Mouse (Mus musculus): ENCODE data around the gene Gse1. TPM values are rescaled to one million over a fixed set of nuclear protein-coding genes. Genes with fewer than 3 reads are reported as not detected.

Gse1 gene
- total RNA-seq, 1 experiment: 21.4 TPM

- DNase-seq (ENCODE audit: low read depth, low spot score): no peak
- Histone ChIP-seq H3K4me3 (ENCODE audit: insufficient read depth in 1 of 2, low read depth in 1 of 2, low read length in 2 of 2, poor library complexity in 1 of 2, severe bottlenecking in 1 of 2) (no peak overlapping the region), H3K4me1 (ENCODE audit: control insufficient read depth in 2 of 2, insufficient read depth in 2 of 2, low read length in 2 of 2, poor library complexity in 1 of 2) (peaks cover 0 to 60% of the 10 kb centered on the region in 2 experiments; a peak in 3 of 4 replicates), H3K9me3 (ENCODE audit: control insufficient read depth, insufficient read depth, low read depth, low read length) (no peaks in the 10 kb centered on the region), H3K9ac (ENCODE audit: insufficient read depth, low read depth, low read length, poor library complexity, severe bottlenecking) (no peak overlapping the region), H3K36me3 (ENCODE audit: control insufficient read depth, insufficient read depth, low read length, poor library complexity, severe bottlenecking) (peaks cover 60% of the 10 kb centered on the region), H3K27ac (ENCODE audit: insufficient read depth, low read depth, low read length, poor library complexity, severe bottlenecking) (no peak overlapping the region)
- no peak for TF ChIP-seq ZC3H11A (IDR thresholded peaks at IDR 0.05; ENCODE audit: borderline replicate concordance, low read depth, low read length)
- no peak for TF ChIP-seq MAFK (IDR thresholded peaks at IDR 0.05; ENCODE audit: insufficient read depth, low read depth, low read length)
- no peak for TF ChIP-seq ZNF384 (IDR thresholded peaks at IDR 0.05; ENCODE audit: low read depth, low read length)
- TF ChIP-seq HCFC1 (IDR thresholded peaks at IDR 0.05; ENCODE audit: borderline replicate concordance, insufficient read depth, low read length): no peak
- TF ChIP-seq CHD2 (IDR thresholded peaks at IDR 0.05; ENCODE audit: low read depth, low read length): no peak
- in situ Hi-C loops (cut with MboI; ENCODE audit: low sequenced_read_pairs in 2 of 2, unreplicated experiment in 2 of 2): no loop called here
Measured at GRCm38 (mm10) chr8:120558162-120558561, 329.9 kb downstream of the Gse1 start.

DNA sequence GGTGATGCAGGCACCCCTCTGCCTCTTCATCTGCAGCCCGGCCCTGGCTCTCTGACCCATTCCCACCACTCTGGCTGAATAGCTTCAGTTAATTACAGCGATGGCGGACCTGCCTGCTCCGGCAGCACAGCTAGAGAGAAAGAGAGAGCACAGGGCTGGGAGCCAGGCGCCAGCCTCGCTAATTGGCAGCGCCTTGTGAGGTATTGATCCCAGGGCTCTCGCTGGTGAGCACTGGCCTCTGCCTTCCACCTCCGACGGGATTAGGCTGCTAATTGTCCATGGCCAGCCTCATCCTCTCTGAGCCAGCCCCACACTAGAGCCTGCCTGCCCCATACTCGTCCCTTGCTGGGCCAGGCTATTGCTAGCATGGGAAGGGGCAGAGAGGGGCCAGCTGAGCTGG, 331.4 kb downstream of the Gse1 start:
- H3K27ac ChIP-seq (ENCODE audit: insufficient read depth, low read depth, low read length, poor library complexity, severe bottlenecking): no peak overlapping the region
- no peak for DNase-seq (ENCODE audit: low read depth, low spot score)
- H3K36me3 ChIP-seq (ENCODE audit: control insufficient read depth, insufficient read depth, low read length, poor library complexity, severe bottlenecking): peaks cover 60% of the 10 kb centered on the region
- TF ChIP-seq HCFC1 (IDR thresholded peaks at IDR 0.05; ENCODE audit: borderline replicate concordance, insufficient read depth, low read length): no peak
- TF ChIP-seq ZC3H11A (IDR thresholded peaks at IDR 0.05; ENCODE audit: borderline replicate concordance, low read depth, low read length): no peak
- TF ChIP-seq CHD2 (IDR thresholded peaks at IDR 0.05; ENCODE audit: low read depth, low read length): no peak
- no peak for TF ChIP-seq MAFK (IDR thresholded peaks at IDR 0.05; ENCODE audit: insufficient read depth, low read depth, low read length)
- TF ChIP-seq ZNF384 (IDR thresholded peaks at IDR 0.05; ENCODE audit: low read depth, low read length): no peak
- H3K9ac ChIP-seq (ENCODE audit: insufficient read depth, low read depth, low read length, poor library complexity, severe bottlenecking): no peak overlapping the region
- H3K4me3 ChIP-seq (ENCODE audit: insufficient read depth in 1 of 2, low read depth in 1 of 2, low read length in 2 of 2, poor library complexity in 1 of 2, severe bottlenecking in 1 of 2): no peak overlapping the region
- H3K9me3 ChIP-seq (ENCODE audit: control insufficient read depth, insufficient read depth, low read depth, low read length): no peaks in the 10 kb centered on the region
- in situ Hi-C loops (cut with MboI; ENCODE audit: low sequenced_read_pairs in 2 of 2, unreplicated experiment in 2 of 2): no loop called here
- H3K4me1 ChIP-seq (ENCODE audit: control insufficient read depth in 2 of 2, insufficient read depth in 2 of 2, low read length in 2 of 2, poor library complexity in 1 of 2): peaks cover 0 to 54% of the 10 kb centered on the region in 2 experiments; a peak in 3 of 4 replicates

DNA sequence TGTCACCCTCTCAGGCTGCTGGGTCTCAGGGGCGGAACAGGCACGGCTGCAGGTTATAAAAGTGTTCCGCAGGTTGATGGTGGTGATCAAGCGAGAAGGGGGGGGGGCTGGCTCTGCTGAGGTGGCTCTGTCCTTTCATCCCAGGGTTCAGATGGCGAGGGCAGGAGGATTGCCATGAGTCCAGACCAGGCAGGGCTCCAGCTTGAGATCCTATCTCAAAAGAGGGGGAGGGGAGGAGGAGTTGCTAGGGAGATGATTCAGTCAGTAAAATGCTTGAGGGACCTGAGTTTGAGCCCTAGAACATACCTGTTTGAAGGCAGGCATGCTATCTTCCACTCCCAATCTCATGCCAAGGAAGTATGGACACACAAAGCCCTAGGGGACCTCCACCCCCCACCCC, 332.3 kb downstream of the Gse1 start:
- no peak for TF ChIP-seq ZNF384 (IDR thresholded peaks at IDR 0.05; ENCODE audit: low read depth, low read length)
- TF ChIP-seq CHD2 (IDR thresholded peaks at IDR 0.05; ENCODE audit: low read depth, low read length): no peak
- TF ChIP-seq MAFK (IDR thresholded peaks at IDR 0.05; ENCODE audit: insufficient read depth, low read depth, low read length): no peak
- TF ChIP-seq HCFC1 (IDR thresholded peaks at IDR 0.05; ENCODE audit: borderline replicate concordance, insufficient read depth, low read length): no peak
- no peak for TF ChIP-seq ZC3H11A (IDR thresholded peaks at IDR 0.05; ENCODE audit: borderline replicate concordance, low read depth, low read length)
- Histone ChIP-seq H3K4me1 (ENCODE audit: control insufficient read depth in 2 of 2, insufficient read depth in 2 of 2, low read length in 2 of 2, poor library complexity in 1 of 2) (peaks cover 2 to 55% of the 10 kb centered on the region in 2 experiments; a peak in 3 of 4 replicates), H3K27ac (ENCODE audit: insufficient read depth, low read depth, low read length, poor library complexity, severe bottlenecking) (no peak overlapping the region), H3K9ac (ENCODE audit: insufficient read depth, low read depth, low read length, poor library complexity, severe bottlenecking) (no peak overlapping the region), H3K4me3 (ENCODE audit: insufficient read depth in 1 of 2, low read depth in 1 of 2, low read length in 2 of 2, poor library complexity in 1 of 2, severe bottlenecking in 1 of 2) (no peak overlapping the region), H3K36me3 (ENCODE audit: control insufficient read depth, insufficient read depth, low read length, poor library complexity, severe bottlenecking) (peaks cover 62% of the 10 kb centered on the region), H3K9me3 (ENCODE audit: control insufficient read depth, insufficient read depth, low read depth, low read length) (no peaks in the 10 kb centered on the region)
- DNase-seq (ENCODE audit: low read depth, low spot score): no peak
- in situ Hi-C loops (cut with MboI; ENCODE audit: low sequenced_read_pairs in 2 of 2, unreplicated experiment in 2 of 2): no loop called here

DNA sequence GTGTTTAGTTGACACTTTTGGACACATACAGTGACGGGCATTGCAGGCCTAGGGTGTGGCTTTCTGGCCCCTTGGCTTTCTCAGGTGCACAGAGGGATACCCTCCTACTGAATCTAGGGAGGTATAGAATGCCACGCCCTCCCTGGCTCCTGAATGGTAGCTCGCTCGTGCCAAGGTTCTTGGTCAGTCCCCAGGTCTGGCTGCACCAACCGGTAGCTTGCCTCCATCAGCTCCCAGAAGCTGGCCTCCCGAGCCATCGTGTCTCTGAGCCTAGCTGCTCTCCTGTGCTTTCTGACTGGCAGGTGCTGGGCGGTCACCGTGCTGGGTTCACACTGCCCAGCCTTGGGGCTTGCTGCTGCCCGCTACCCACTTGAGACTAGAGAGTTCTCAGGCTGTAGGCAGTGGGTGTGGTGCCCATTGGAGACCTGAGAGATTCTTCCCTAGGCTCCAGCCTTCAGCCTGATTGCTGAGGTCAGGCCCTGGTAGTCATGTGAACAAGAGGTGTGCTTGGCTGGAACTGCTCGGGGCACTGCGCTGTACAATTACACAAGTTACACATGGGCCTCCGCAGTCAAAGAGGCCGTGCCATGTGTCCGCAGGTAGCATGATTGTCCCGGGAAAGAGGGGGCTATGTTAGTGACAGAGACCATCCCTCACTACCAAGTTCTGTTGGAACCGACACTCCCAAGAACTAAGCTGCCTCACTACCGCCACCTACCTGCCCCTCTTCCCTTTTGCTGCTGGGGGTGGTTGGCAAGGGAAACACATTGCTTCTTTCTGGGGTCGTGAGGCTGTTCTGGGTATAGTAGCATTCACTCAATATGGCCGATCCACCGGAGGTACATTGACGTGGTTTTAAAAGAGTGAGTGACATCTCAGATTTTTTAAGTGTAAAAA, 333.5 kb downstream of the Gse1 start:
- Histone ChIP-seq H3K4me1 (ENCODE audit: control insufficient read depth in 2 of 2, insufficient read depth in 2 of 2, low read length in 2 of 2, poor library complexity in 1 of 2) (peaks cover 2 to 45% of the 10 kb centered on the region in 2 experiments; a peak in 3 of 4 replicates), H3K36me3 (ENCODE audit: control insufficient read depth, insufficient read depth, low read length, poor library complexity, severe bottlenecking) (peaks cover 62% of the 10 kb centered on the region), H3K9ac (ENCODE audit: insufficient read depth, low read depth, low read length, poor library complexity, severe bottlenecking) (no peak overlapping the region), H3K9me3 (ENCODE audit: control insufficient read depth, insufficient read depth, low read depth, low read length) (no peaks in the 10 kb centered on the region), H3K4me3 (ENCODE audit: insufficient read depth in 1 of 2, low read depth in 1 of 2, low read length in 2 of 2, poor library complexity in 1 of 2, severe bottlenecking in 1 of 2) (no peak overlapping the region), H3K27ac (ENCODE audit: insufficient read depth, low read depth, low read length, poor library complexity, severe bottlenecking) (no peak overlapping the region)
- TF ChIP-seq CHD2 (IDR thresholded peaks at IDR 0.05; ENCODE audit: low read depth, low read length) (no peak), ZNF384 (IDR thresholded peaks at IDR 0.05; ENCODE audit: low read depth, low read length) (no peak), MAFK (IDR thresholded peaks at IDR 0.05; ENCODE audit: insufficient read depth, low read depth, low read length) (no peak), ZC3H11A (IDR thresholded peaks at IDR 0.05; ENCODE audit: borderline replicate concordance, low read depth, low read length) (no peak), HCFC1 (IDR thresholded peaks at IDR 0.05; ENCODE audit: borderline replicate concordance, insufficient read depth, low read length) (no peak)
- in situ Hi-C loops (cut with MboI; ENCODE audit: low sequenced_read_pairs in 2 of 2, unreplicated experiment in 2 of 2): no loop called here
- DNase-seq (ENCODE audit: low read depth, low spot score): peak; percentile 46
